In genomic region chr11:32455507-32456141, GRCm38 (mm10) we compare ENCODE assay signal across 8 mouse cellular contexts. TPM values are rescaled to one million over a fixed set of nuclear protein-coding genes. Genes with fewer than 3 reads are reported as not detected.
A peak's percentile ranks its signal among the peaks of the same experiment; 100 is the strongest.
DNase-seq lines count a peak whose midpoint lies in the region; ATAC-seq and TF ChIP-seq lines count a peak whose summit lies in the region.

No protein-coding gene starts in this region.

- H3K27me3 ChIP-seq in megakaryocyte, embryonic 14.5 days (replicated peaks) = peaks cover 20% of the 10 kb centered on the region
- H3K27me3 ChIP-seq in forebrain, embryonic 14.5 days (replicated peaks; ENCODE audit: control insufficient read depth, insufficient read depth, low read length) = no peaks in the 10 kb centered on the region
- no peaks in the 10 kb centered on the region for H3K27me3 ChIP-seq in hindbrain, embryonic 11.5 days (ENCODE audit: control insufficient read depth, insufficient read depth, low read length)
- H3K27me3 ChIP-seq in limb, embryonic 14.5 days (ENCODE audit: control insufficient read depth, insufficient read depth, low read length) = no peaks in the 10 kb centered on the region
- H3K27me3 ChIP-seq in midbrain, embryonic 15.5 days (replicated peaks) = no peaks in the 10 kb centered on the region

- peak; percentile 13 for DNase-seq in T-cell, adult 2 months (ENCODE audit: low spot score)
- peak; percentile 58 for DNase-seq in forebrain, embryonic 14.5 days (ENCODE audit: low spot score)
- DNase-seq in hindbrain, embryonic 11.5 days (ENCODE audit: low spot score) = peak; percentile 74
- peak; percentile 64 for DNase-seq in limb, embryonic 14.5 days (ENCODE audit: low spot score)

- H3K9me3 ChIP-seq in megakaryocyte, embryonic 14.5 days = no peaks in the 10 kb centered on the region
- H3K9me3 ChIP-seq in forebrain, embryonic 14.5 days (replicated peaks; ENCODE audit: control insufficient read depth, low read length) = no peaks in the 10 kb centered on the region
- H3K9me3 ChIP-seq in hindbrain, embryonic 11.5 days (ENCODE audit: control insufficient read depth, low read length) = no peaks in the 10 kb centered on the region
- no peaks in the 10 kb centered on the region for H3K9me3 ChIP-seq in limb, embryonic 14.5 days (ENCODE audit: control insufficient read depth, low read length)
- no peaks in the 10 kb centered on the region for H3K9me3 ChIP-seq in midbrain, embryonic 15.5 days

- WGBS in forebrain, embryonic 14.5 days = under 1% methylated on average over 41 of the region's 58 CpGs
- WGBS in hindbrain, embryonic 11.5 days = under 1% methylated on average over 37 of the region's 58 CpGs
- WGBS in limb, embryonic 14.5 days = 3% methylated on average over 52 of the region's 58 CpGs
- under 1% methylated on average over 58 of the region's 58 CpGs for WGBS in midbrain, embryonic 15.5 days

- H3K4me2 ChIP-seq in forebrain, embryonic 14.5 days (ENCODE audit: low read length) = peak overlapping the region; percentile 69
- peak overlapping the region; percentile 87 for H3K4me2 ChIP-seq in hindbrain, embryonic 11.5 days (replicated peaks; ENCODE audit: low read depth, low read length)
- H3K4me2 ChIP-seq in limb, embryonic 14.5 days (replicated peaks; ENCODE audit: low read depth, low read length, severe bottlenecking) = peak overlapping the region; percentile 68
- peak overlapping the region; percentile 67 for H3K4me2 ChIP-seq in midbrain, embryonic 15.5 days

- ATAC-seq in megakaryocyte, adult 5-6 weeks (ENCODE audit: poor library complexity, severe bottlenecking) = no peak
- ATAC-seq in forebrain, embryonic 14.5 days = peak; percentile 53
- ATAC-seq in hindbrain, embryonic 11.5 days (ENCODE audit: low FRiP score) = no peak
- ATAC-seq in limb, embryonic 14.5 days (ENCODE audit: low FRiP score, low read depth) = peak; percentile 21
- ATAC-seq in midbrain, embryonic 15.5 days (replicated peaks) = peak; percentile 51; the same call in 1 of the 2 replicates
- ATAC-seq in frontal cortex, adult (ENCODE audit: low TSS enrichment) = no peak

- peaks cover 19% of the 10 kb centered on the region for H3K4me1 ChIP-seq in megakaryocyte, embryonic 14.5 days
- peaks cover 13% of the 10 kb centered on the region; the same call in 1 of the 2 replicates for H3K4me1 ChIP-seq in forebrain, embryonic 14.5 days (ENCODE audit: control insufficient read depth, insufficient read depth, low read length)
- no peaks in the 10 kb centered on the region for H3K4me1 ChIP-seq in hindbrain, embryonic 11.5 days (replicated peaks; ENCODE audit: control insufficient read depth, insufficient read depth, low read length)
- peaks cover 22% of the 10 kb centered on the region for H3K4me1 ChIP-seq in limb, embryonic 14.5 days (ENCODE audit: control insufficient read depth, insufficient read depth, low read length)
- peaks cover 22% of the 10 kb centered on the region for H3K4me1 ChIP-seq in midbrain, embryonic 15.5 days

- no peak for TF ChIP-seq POLR2A in limb, embryonic 14.5 days (IDR thresholded peaks at IDR 0.05; ENCODE audit: borderline replicate concordance, extremely low read depth, insufficient read depth, insufficient read length)

- no peaks in the 10 kb centered on the region for H3K36me3 ChIP-seq in megakaryocyte, embryonic 14.5 days (replicated peaks; ENCODE audit: low read length)
- H3K36me3 ChIP-seq in forebrain, embryonic 14.5 days (ENCODE audit: control insufficient read depth, insufficient read depth, low read length) = no peaks in the 10 kb centered on the region
- H3K36me3 ChIP-seq in hindbrain, embryonic 11.5 days (ENCODE audit: control insufficient read depth, insufficient read depth, low read length) = no peaks in the 10 kb centered on the region
- no peaks in the 10 kb centered on the region for H3K36me3 ChIP-seq in limb, embryonic 14.5 days (ENCODE audit: control insufficient read depth, insufficient read depth, low read length)
- no peaks in the 10 kb centered on the region for H3K36me3 ChIP-seq in midbrain, embryonic 15.5 days (replicated peaks)

- peak overlapping the region; percentile 95 for H3K4me3 ChIP-seq in megakaryocyte, embryonic 14.5 days (replicated peaks)
- H3K4me3 ChIP-seq in forebrain, embryonic 14.5 days (ENCODE audit: low read depth, low read length) = peak overlapping the region; percentile 94
- H3K4me3 ChIP-seq in hindbrain, embryonic 11.5 days (ENCODE audit: low read depth, low read length) = peak overlapping the region; percentile 95
- peak overlapping the region; percentile 92 for H3K4me3 ChIP-seq in limb, embryonic 14.5 days (replicated peaks; ENCODE audit: low read length)
- peak overlapping the region; percentile 89 for H3K4me3 ChIP-seq in midbrain, embryonic 15.5 days

- peak overlapping the region; percentile 96 for H3K27ac ChIP-seq in forebrain, embryonic 14.5 days (ENCODE audit: low read depth, low read length)
- H3K27ac ChIP-seq in hindbrain, embryonic 11.5 days (ENCODE audit: low read depth, low read length) = peak overlapping the region; percentile 97
- peak overlapping the region; percentile 95 for H3K27ac ChIP-seq in limb, embryonic 14.5 days (replicated peaks; ENCODE audit: low read depth, low read length)
- H3K27ac ChIP-seq in midbrain, embryonic 15.5 days = peak overlapping the region; percentile 98

- peak overlapping the region; percentile 96 for H3K9ac ChIP-seq in forebrain, embryonic 14.5 days (ENCODE audit: low read length)
- peak overlapping the region; percentile 97 for H3K9ac ChIP-seq in hindbrain, embryonic 11.5 days (ENCODE audit: low read depth, low read length)
- H3K9ac ChIP-seq in limb, embryonic 14.5 days (ENCODE audit: low read depth, low read length, severe bottlenecking) = peak overlapping the region; percentile 95
- H3K9ac ChIP-seq in midbrain, embryonic 15.5 days = peak overlapping the region; percentile 99

RNA-seq across cellular contexts. Expression of gene Ubtd2, which starts 0.5 kb away (rescaled TPM):
- polyA plus RNA-seq in megakaryocyte, embryonic 14.5 days (2012; ENCODE audit: insufficient read depth, low replicate concordance) = 0.96 TPM in 1 of 2 replicates, not detected in the other
- 2.3 and 3.4 TPM in 2 replicates for total RNA-seq in megakaryocyte, adult 5-6 weeks (2015)
- 0.24 and 1.8 TPM in 2 replicates for total RNA-seq in megakaryocyte, adult 5-6 weeks (2017)
- polyA plus RNA-seq in forebrain, embryonic 14.5 days (2014; fragmentation: Nextera tagmentation; extraction: Ambion mirVana) = 71.7 and 76.2 TPM in 2 replicates
- 65.5 and 73.2 TPM in 2 replicates for polyA plus RNA-seq in hindbrain, embryonic 11.5 days (2014; fragmentation: Nextera tagmentation; extraction: Ambion mirVana)
- polyA plus RNA-seq in limb, embryonic 14.5 days (2012; rRNA removed) = 74.2 and 78.1 TPM in 2 replicates
- 107 and 118 TPM in 2 replicates for polyA plus RNA-seq in limb, embryonic 14.5 days (2014; fragmentation: Nextera tagmentation; extraction: Ambion mirVana)
- 48.7 and 49.4 TPM in 2 replicates for polyA plus RNA-seq in midbrain, embryonic 15.5 days (2015; fragmentation: Nextera tagmentation; extraction: Ambion mirVana)

Comparison
In these comparisons a context has a peak if more than half of its experiments do, and no peak if none do; other contexts are left out.
1. ATAC-seq: peak in forebrain, embryonic 14.5 days (single experiment), limb, embryonic 14.5 days (single experiment) and midbrain, embryonic 15.5 days (single experiment); none in megakaryocyte, adult 5-6 weeks (single experiment), hindbrain, embryonic 11.5 days (single experiment) and frontal cortex, adult (single experiment).
2. DNase-seq: peak in every context shown above with its lines; median percentile 74 in hindbrain, embryonic 11.5 days; 64 in limb, embryonic 14.5 days; 58 in forebrain, embryonic 14.5 days; 13 in T-cell, adult 2 months.
3. RNA of gene Ubtd2, which starts 0.5 kb away (polyA plus RNA-seq): 74.2 to 118 TPM in limb, embryonic 14.5 days, 71.7 to 76.2 TPM in forebrain, embryonic 14.5 days, 65.5 to 73.2 TPM in hindbrain, embryonic 11.5 days and 48.7 to 49.4 TPM in midbrain, embryonic 15.5 days; 0.96 TPM in megakaryocyte, embryonic 14.5 days; every median in the first group is over 10 times any median in the second.
4. Peak in every context shown above with its lines, with median percentiles within 50 percentile points of each other: H3K4me3 ChIP-seq, H3K27ac ChIP-seq, H3K4me2 ChIP-seq and H3K9ac ChIP-seq.